Mouse (Mus musculus): ENCODE data around the gene Mdh1. TPM values are rescaled to one million over a fixed set of nuclear protein-coding genes. Genes with fewer than 3 reads are reported as not detected.

Gene Mdh1
- 466 and 478 TPM in 2 replicates for polyA plus RNA-seq (2015; fragmentation: Nextera tagmentation; extraction: Ambion mirVana)

DNA sequence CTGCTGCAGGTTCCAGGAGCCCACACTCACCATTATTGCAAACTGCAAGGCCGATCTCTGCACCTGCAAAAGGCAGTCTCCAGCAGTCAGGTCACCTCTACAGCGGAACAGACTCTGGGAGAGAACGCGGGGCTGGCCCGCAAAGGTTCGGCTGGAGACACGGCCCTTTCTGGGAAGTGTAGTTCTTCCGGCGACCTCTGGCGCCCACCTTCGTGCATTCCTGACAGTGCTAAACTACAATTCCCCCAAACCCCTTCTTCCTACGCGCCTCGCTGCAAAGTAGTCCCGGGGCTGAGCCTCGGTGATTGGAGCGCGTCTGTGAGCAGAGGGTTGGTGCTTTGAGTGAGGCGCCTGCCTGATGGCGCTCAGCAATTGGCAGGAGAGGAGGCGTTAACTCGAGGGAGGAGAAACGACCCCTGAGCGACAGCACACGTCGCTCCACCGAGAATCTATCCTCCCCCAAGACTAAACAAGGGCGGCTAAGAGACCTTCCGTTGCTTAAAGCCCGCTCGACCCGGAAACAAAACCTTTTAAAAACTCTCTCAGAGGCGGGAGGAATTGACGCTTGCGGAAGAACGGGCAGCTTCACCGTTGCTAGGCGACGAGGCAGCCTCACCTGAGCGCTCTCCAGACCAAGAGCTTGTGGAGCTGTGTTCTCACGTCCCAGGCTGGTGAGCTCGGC is at the start of gene Mdh1, which contains the start of gene Wdpcp:
TSS of gene Mdh1 (minus strand) at position 668 of the 682 bp plus-strand sequence.
TSS of gene Wdpcp (plus strand) at position 536 of the 682 bp plus-strand sequence.
- H3K27me3 ChIP-seq (ENCODE audit: insufficient read depth, low read length): no peaks in the 10 kb centered on the region
- no peaks in the 10 kb centered on the region for H3K9me3 ChIP-seq (ENCODE audit: low read length)
- peak within 1 kb of the TSS; percentile 79 for H3K4me3 ChIP-seq (ENCODE audit: low read depth, low read length)
- no peaks in the 10 kb centered on the region for H3K36me3 ChIP-seq (replicated peaks; ENCODE audit: insufficient read depth, low read length)
- WGBS (ENCODE audit: insufficient replicate concordance): under 1% methylated on average over 42 of the region's 42 CpGs
- H3K4me2 ChIP-seq (ENCODE audit: low read depth, low read length): peak within 1 kb of the TSS; percentile 85
- peak; percentile 78 for TF ChIP-seq EP300 (IDR thresholded peaks at IDR 0.05; ENCODE audit: low read depth)
- TF ChIP-seq CTCF (IDR thresholded peaks at IDR 0.05; ENCODE audit: low read depth): peak; percentile 27
- peak; percentile 97 for ATAC-seq
- peaks cover 18% of the 10 kb centered on the region for H3K4me1 ChIP-seq (ENCODE audit: insufficient read depth)
- H3K9ac ChIP-seq (replicated peaks): peak within 1 kb of the TSS; percentile 79
- H3K27ac ChIP-seq (ENCODE audit: low read depth): peak within 1 kb of the TSS; percentile 82
- peak; percentile 91 for DNase-seq

DNA sequence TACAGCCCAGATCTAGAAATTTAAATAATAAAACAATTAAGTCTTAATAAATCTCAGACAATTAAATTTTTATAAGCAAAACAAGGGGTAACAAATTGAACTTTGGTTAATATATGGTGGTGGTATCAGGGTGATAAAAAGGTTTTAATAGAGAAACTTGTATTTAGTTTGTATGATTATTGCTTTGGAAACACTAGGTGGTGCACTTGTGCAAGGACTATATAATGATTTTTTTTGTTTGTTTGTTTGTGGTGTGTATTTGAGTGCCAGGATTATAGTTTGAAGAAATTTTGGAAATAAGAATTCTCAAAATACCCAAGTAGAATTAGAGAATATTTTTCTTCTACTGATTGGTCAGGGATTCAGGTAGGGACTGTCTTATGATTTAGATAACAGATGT is 43.7 kb upstream of the Mdh1 start:
- ATAC-seq: no peak
- Histone ChIP-seq H3K27ac (ENCODE audit: low read depth) (no peak overlapping the region), H3K9ac (replicated peaks) (no peak overlapping the region), H3K4me2 (ENCODE audit: low read depth, low read length) (no peak overlapping the region), H3K4me1 (ENCODE audit: insufficient read depth) (no peaks in the 10 kb centered on the region), H3K27me3 (ENCODE audit: insufficient read depth, low read length) (no peaks in the 10 kb centered on the region), H3K36me3 (replicated peaks; ENCODE audit: insufficient read depth, low read length) (no peaks in the 10 kb centered on the region), H3K4me3 (ENCODE audit: low read depth, low read length) (no peak overlapping the region), H3K9me3 (ENCODE audit: low read length) (no peaks in the 10 kb centered on the region)
- no peak for DNase-seq
- peak; percentile 16 for TF ChIP-seq CTCF (IDR thresholded peaks at IDR 0.05; ENCODE audit: low read depth)
- TF ChIP-seq EP300 (IDR thresholded peaks at IDR 0.05; ENCODE audit: low read depth): no peak

DNA sequence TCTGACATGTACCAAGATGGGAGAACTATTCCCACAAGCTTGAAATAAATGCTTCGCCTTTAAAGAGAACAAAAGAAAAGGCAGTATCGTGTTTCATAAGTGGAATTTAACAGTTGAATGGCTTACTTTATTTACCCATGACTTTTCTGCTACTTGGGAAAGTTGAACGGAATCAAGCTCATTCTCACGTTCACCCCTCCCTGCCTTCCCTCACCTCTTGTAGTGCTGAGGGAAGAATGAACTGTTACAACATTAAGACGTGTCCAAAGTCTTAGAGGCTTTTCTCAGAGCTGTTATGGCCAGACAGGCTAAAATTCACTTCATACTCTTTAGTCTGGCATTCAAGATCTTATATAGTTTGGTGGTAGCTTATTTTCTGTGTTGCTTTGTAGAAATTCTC is 30.3 kb upstream of the Mdh1 start:
- H3K27ac ChIP-seq (ENCODE audit: low read depth): no peak overlapping the region
- TF ChIP-seq EP300 (IDR thresholded peaks at IDR 0.05; ENCODE audit: low read depth): no peak
- no peak for TF ChIP-seq CTCF (IDR thresholded peaks at IDR 0.05; ENCODE audit: low read depth)
- no peak for ATAC-seq
- H3K4me3 ChIP-seq (ENCODE audit: low read depth, low read length): no peak overlapping the region
- H3K9ac ChIP-seq (replicated peaks): no peak overlapping the region
- DNase-seq: no peak
- peaks cover 4% of the 10 kb centered on the region; the same call in 1 of the 2 replicates for H3K4me1 ChIP-seq (ENCODE audit: insufficient read depth)
- no peak overlapping the region for H3K4me2 ChIP-seq (ENCODE audit: low read depth, low read length)
- 76% methylated on average over 5 of the region's 5 CpGs for WGBS (ENCODE audit: insufficient replicate concordance)
- no peaks in the 10 kb centered on the region for H3K36me3 ChIP-seq (replicated peaks; ENCODE audit: insufficient read depth, low read length)
- H3K27me3 ChIP-seq (ENCODE audit: insufficient read depth, low read length): no peaks in the 10 kb centered on the region
- H3K9me3 ChIP-seq (ENCODE audit: low read length): no peaks in the 10 kb centered on the region

DNA sequence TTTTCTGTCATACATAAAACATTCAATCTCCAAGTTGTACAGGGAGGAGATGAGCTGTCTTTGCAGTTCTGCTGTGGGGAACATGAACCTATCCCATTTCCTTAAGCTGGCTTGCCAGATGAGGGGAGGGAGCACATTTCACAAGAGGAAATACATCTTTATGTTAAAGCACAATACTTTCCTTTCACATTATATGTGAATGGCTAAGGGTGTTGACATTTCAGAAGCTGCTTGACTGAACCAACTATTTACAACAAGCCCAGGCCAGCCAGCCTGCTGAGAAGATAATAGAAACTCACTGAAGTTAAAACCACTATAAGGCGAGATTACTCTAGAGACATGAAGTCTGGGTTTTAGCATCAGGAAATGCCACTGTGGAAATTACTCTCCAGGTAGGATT is 11.1 kb upstream of the Mdh1 start:
- 52% methylated on average over 1 of the region's 1 CpGs for WGBS (ENCODE audit: insufficient replicate concordance)
- TF ChIP-seq CTCF (IDR thresholded peaks at IDR 0.05; ENCODE audit: low read depth): no peak
- no peak for TF ChIP-seq EP300 (IDR thresholded peaks at IDR 0.05; ENCODE audit: low read depth)
- no peak overlapping the region for H3K4me3 ChIP-seq (ENCODE audit: low read depth, low read length)
- ATAC-seq: no peak
- H3K27ac ChIP-seq (ENCODE audit: low read depth): no peak overlapping the region
- H3K36me3 ChIP-seq (replicated peaks; ENCODE audit: insufficient read depth, low read length): no peaks in the 10 kb centered on the region
- no peak overlapping the region for H3K4me2 ChIP-seq (ENCODE audit: low read depth, low read length)
- DNase-seq: no peak
- H3K4me1 ChIP-seq (ENCODE audit: insufficient read depth): no peaks in the 10 kb centered on the region
- no peaks in the 10 kb centered on the region for H3K9me3 ChIP-seq (ENCODE audit: low read length)
- no peaks in the 10 kb centered on the region for H3K27me3 ChIP-seq (ENCODE audit: insufficient read depth, low read length)
- no peak overlapping the region for H3K9ac ChIP-seq (replicated peaks)

DNA sequence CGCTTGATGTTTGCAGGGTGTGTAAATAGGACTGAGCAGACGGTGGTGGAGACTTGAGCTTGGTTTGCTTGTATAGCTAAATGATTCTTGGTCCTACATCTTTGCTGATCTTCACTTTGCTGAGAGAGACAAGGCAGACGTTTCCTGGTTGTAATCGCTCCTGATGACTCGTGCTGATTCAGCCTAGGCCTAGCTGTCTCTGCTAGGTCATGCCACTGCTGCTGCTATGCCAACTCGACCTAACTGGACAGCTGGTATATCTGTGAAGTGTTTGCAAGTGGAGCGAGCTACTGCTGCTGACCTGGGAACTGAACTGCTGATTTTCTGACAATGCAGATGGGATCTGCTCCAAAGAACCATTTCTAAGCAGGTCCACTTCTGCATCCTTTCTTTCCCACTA is 9.3 kb upstream of the Mdh1 start:
- no peaks in the 10 kb centered on the region for H3K36me3 ChIP-seq (replicated peaks; ENCODE audit: insufficient read depth, low read length)
- no peaks in the 10 kb centered on the region for H3K4me1 ChIP-seq (ENCODE audit: insufficient read depth)
- no peak overlapping the region for H3K27ac ChIP-seq (ENCODE audit: low read depth)
- H3K27me3 ChIP-seq (ENCODE audit: insufficient read depth, low read length): no peaks in the 10 kb centered on the region
- 59% methylated on average over 7 of the region's 7 CpGs for WGBS (ENCODE audit: insufficient replicate concordance)
- no peak for DNase-seq
- no peak overlapping the region for H3K9ac ChIP-seq (replicated peaks)
- no peaks in the 10 kb centered on the region for H3K9me3 ChIP-seq (ENCODE audit: low read length)
- no peak overlapping the region for H3K4me3 ChIP-seq (ENCODE audit: low read depth, low read length)
- ATAC-seq: no peak
- TF ChIP-seq CTCF (IDR thresholded peaks at IDR 0.05; ENCODE audit: low read depth) (no peak), EP300 (IDR thresholded peaks at IDR 0.05; ENCODE audit: low read depth) (no peak)
- H3K4me2 ChIP-seq (ENCODE audit: low read depth, low read length): no peak overlapping the region

DNA sequence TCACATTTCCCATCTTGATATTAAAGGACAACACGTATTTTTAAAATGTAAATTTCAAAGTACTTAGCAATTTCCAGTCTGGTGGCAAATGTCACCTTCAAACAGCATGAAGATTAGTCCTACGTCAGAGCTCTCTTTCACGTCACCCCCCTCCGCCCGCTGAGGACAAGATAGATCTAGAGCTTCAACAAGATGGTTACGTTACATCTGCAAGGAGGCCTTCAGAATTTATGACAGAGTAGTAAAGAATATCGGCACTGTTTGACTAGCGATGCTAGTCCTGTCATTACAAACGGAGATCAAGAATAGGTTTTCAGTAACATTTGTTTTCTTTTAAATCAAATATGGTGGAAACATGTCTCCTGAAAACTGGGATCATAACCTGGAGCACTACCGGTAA is 1.2 kb downstream of the Mdh1 start:
- H3K27ac ChIP-seq (ENCODE audit: low read depth): peak overlapping the region; percentile 82
- H3K9ac ChIP-seq (replicated peaks): peak overlapping the region; percentile 79
- H3K27me3 ChIP-seq (ENCODE audit: insufficient read depth, low read length): no peaks in the 10 kb centered on the region
- no peak for ATAC-seq
- WGBS (ENCODE audit: insufficient replicate concordance): 6% methylated on average over 10 of the region's 10 CpGs
- peak; percentile 36 for DNase-seq
- TF ChIP-seq CTCF (IDR thresholded peaks at IDR 0.05; ENCODE audit: low read depth) (no peak), EP300 (IDR thresholded peaks at IDR 0.05; ENCODE audit: low read depth) (no peak)
- peaks cover 18% of the 10 kb centered on the region for H3K4me1 ChIP-seq (ENCODE audit: insufficient read depth)
- peak overlapping the region; percentile 79 for H3K4me3 ChIP-seq (ENCODE audit: low read depth, low read length)
- H3K9me3 ChIP-seq (ENCODE audit: low read length): no peaks in the 10 kb centered on the region
- H3K36me3 ChIP-seq (replicated peaks; ENCODE audit: insufficient read depth, low read length): peaks cover 5% of the 10 kb centered on the region
- H3K4me2 ChIP-seq (ENCODE audit: low read depth, low read length): peak overlapping the region; percentile 85

Measured in liver, postnatal 0 days (tissue).